Mouse (Mus musculus) CH12F3 (cell line): ENCODE results near the gene Kat7.

Experiments
- in situ Hi-C: fragments of 300-500 bp; cut with MboI; formaldehyde crosslinking; loops from 2 replicates; pipeline ENCODE4 v1.14.3; 2020; ENCODE audit warnings: low sequenced_read_pairs

Gene Kat7

GRCm38 (mm10) chr11:95334448-95335060 lies 24.5 kb upstream of the Kat7 start:
- in situ Hi-C loops: no loop called here

DNA sequence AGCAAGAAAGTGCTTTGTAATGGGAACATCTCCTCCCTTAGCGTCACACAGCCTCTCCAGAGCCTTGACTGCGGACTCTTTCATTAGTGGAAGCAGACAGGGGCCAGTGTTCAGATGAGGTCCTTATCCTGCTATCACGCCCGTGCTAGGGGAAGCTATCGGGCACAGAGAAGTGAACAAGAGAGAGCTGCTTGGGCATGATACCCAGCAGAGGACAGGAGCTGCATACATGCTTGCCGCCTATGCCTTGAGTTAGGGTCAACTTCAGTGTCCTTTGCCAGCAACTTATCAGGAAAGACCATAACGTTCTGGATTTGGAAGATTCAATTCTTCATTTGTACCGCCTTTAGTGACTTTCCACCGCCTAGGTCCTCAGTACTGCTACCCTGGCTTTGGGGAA lies 23.8 kb upstream of the Kat7 start:
- in situ Hi-C loops: no loop called here

DNA sequence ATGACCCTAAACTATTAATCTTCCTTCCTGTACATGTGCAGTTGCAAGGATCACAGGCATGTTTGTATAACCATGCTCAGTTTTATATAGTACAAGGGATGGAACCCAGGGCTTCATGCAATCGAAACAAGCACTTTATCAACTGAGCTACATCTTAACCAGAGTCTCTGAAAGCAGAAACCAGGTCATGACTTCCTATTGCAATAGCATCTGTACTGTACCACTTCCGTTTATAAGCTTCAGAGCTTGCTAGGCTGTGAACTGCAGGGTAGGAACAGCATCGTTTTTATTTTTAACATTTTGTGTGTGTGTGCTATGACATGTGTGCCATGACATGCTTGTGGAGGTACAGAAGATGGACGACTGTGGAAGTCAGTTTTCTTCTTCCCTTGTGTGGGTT lies 23.2 kb upstream of the Kat7 start:
- in situ Hi-C loops: no loop called here

DNA sequence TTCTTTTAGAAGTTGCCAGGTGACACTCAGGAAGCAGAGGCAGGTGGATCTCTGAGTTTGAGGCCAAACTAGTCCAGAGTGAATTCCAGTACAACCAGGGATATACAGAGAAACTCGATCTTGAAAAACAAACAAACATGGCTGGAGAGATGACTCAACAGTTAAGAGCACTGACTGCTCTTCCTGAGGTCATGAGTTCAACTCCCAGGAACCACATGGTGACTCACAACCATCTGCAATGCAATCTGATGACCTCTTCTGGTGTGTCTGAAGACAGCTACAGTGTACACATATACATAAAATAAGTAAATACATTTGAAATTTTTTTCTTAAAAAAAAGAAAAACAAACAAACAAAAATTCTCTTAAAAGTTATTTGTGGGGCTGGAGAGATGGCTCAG lies 20.6 kb upstream of the Kat7 start:
- in situ Hi-C loops: no loop called here

DNA sequence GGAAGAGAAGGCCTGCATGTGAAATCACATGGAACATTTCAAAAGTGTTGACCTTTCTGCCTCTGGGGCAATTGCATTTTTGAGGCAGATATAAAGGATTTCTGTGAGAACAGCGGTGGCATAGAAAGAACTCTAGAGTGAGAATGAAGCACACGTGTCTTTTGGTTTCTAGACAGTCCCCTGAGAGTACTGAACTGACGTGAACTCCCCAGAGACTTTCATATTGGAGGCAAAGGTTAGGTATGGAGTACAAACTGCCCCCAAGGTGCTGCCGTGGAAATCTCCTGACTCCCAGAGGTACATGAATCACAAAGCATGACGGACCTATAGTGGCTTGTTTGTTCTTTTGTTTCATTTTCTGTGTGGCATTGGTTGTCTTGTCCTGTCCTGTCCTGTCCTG lies 18.6 kb upstream of the Kat7 start:
- in situ Hi-C loops: no loop called here

DNA sequence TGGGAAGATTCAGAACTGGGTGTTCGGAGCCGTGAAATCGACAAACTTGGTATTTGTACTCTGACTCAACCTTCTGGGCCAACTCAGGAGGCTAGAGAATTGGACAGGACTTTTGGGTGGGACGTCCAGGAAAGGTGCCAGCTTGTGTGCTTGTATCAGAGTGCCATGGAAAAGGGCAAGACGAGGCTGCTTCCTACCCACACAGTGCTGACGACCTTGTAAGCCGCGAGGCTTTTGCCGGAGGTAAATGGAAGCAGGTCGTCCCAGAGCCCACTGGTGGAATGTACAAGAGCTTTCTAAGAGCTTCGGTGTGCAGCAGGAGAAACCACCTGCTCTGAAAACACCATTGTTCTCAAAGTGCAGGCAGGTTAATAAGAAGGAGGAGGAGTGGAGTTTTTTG lies 16.2 kb upstream of the Kat7 start:
- in situ Hi-C loops: no loop called here

DNA sequence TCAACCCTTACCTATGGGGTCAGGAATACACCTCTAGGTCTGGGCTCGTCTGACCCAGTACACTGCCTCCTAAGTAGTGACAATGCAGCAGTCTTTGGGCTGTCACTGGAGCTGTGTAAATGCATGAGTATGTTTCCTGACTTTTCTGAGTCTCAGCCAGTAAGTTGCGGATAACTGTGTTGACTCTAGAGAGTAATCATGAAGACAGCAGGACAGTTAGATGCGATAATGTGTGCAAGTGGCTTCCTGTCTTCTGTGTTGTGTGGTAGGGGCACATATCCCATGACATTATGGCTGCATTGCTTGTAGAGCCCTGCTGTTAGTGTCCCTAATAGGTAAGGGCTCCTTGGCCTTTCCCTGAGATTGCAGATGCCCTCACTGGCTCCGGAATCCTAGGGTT lies 15.8 kb upstream of the Kat7 start:
- in situ Hi-C loops: no loop called here

DNA sequence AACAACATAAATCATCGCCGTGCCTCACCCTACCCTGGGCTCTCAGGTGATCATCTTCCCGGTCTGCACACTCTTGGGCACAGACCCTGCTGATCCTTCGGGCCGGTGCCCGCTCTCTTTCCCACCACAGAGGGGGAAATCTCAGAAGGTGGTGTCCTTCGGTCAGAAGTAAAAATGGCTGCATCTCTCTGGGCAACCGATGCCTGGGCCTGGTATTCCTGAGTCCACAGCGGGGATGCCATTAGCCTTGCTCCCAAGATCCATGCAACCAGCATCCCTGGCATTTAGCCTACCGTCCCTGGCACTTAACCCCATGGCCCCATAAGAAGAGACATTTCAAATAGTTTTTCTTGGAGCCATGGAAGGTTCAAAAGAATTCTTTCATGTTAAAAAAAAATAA lies 14.1 kb upstream of the Kat7 start:
- in situ Hi-C loops: no loop called here

- in situ Hi-C loops: no loop called here
These were observed 10.0 kb upstream of the Kat7 start for GRCm38 (mm10) chr11:95320010-95320409.

DNA sequence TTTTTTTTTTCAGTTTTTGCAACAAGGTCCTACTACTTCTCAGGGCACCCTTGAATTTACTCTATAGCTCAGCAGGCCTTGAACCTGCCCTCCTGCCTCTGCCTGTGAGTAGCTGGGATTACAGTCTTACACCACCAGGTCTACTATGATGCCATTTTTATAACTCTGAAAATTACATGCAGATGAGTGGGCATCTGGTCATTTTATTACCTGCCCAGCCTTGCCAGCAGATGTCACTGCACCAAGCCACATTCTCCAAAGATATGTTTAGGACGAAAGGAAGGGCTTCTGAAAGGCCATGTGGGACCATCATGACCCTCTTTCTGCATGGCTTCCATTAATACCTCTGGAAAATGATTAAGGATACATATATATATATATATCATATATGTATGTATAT lies 9.5 kb upstream of the Kat7 start:
- in situ Hi-C loops: no loop called here

DNA sequence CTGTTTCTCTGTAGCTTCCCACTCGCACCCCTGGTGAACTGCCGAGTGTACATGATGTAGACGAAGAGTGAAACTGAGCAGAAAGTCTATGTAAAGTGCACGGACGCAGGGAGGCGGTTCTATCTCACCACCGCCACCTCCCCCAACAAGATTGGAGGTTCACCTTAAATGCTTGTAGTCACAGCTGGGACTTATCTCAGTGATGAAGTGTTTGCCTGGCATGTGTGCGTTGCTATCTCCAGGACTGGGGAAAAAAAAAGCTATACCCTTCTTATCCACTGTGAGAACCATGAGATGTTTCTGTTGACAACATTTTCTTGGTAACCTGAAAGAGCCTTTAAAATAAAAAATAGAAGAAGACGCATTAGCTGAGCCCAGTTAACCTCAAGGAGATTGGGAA lies 8.1 kb upstream of the Kat7 start:
- in situ Hi-C loops: no loop called here

DNA sequence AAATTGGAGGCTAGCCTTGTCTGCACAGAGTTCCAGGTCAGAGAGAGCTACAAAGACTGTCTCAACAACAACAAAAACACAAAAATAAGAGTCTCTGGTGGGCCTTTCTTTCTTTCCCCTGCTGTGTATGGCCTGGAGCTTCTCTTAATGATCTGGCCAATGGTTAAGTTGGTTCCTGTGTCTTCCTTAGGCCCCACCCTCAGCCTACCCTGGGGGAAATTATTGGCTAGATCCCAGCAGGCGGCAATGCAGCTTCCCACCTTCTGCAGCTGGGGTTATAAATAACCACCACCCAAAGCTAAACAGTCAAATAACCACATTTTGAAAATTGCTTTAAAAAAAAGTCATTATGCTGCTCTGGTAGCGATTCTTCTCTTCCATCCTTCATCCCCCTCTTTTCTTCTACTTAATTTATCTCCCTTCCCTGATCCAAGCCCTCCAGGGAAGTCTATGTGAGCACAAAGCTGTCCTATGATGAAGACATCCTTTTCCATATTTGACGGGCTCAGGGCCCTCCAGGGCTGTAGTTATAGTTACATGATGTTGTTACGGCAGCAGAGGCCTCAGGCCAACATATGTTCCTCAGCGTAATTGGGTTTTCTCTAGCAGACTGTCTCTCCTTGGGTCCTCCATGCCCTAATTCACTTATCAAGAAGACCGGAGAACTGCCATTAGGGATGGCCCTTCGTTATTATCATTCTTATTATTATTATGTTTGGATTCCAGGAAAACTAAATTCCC lies 5.3 kb upstream of the Kat7 start:
- in situ Hi-C loops: no loop called here

- in situ Hi-C loops: no loop called here
These were observed 1.4 kb upstream of the Kat7 start for GRCm38 (mm10) chr11:95311425-95311807.

GRCm38 (mm10) chr11:95310648-95311424 lies 790 bp upstream of the Kat7 start:
- in situ Hi-C loops: no loop called here

DNA sequence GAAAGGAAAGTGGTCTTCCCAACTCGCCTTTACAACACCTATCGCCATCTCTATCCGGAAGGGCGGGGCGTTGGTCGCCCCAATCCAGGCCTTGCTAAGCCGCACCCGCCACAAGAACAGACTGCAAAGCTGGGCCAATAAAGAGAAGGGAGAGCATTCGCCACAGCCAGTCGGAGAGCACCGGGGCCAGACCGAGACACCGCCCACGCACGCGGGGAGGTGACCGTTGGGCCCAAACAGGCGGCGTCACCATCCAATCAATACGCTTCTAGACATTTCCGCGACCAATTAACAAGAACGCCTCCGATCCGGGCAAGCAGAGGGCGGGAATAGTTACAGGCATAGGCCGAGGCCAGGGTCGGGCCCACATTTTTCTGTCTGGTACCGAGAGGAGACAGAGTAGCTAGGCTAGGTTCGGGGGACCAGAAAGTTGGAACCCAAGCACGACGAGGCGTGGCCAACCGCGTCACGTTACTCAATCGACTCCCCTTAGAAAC lies 488 bp downstream of the Kat7 start:
- in situ Hi-C loops: no loop called here

- in situ Hi-C loops: no loop called here
These were observed 2.5 kb downstream of the Kat7 start for GRCm38 (mm10) chr11:95307526-95307925.

GRCm38 (mm10) chr11:95305600-95305999 lies 4.4 kb downstream of the Kat7 start:
- in situ Hi-C loops: no loop called here

DNA sequence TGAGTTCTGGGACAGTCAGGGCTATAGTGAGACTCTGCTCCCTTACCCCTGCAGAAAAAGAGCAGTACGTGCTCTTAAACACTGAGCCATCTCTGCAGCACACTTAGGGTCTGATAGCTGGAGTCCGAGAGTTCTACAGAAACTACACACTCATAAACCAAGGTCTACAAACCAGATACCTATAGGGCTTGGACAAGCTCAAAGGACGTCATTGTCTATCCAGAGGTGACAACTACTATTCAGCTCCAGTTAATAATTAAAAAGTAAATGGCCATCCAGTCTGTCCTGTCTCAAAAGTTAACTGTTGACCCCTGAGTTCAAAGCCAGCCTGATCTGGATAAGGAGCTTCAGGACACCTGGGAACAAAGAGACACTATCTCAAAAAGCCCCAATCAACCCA lies 8.3 kb downstream of the Kat7 start:
- in situ Hi-C loops: no loop called here

DNA sequence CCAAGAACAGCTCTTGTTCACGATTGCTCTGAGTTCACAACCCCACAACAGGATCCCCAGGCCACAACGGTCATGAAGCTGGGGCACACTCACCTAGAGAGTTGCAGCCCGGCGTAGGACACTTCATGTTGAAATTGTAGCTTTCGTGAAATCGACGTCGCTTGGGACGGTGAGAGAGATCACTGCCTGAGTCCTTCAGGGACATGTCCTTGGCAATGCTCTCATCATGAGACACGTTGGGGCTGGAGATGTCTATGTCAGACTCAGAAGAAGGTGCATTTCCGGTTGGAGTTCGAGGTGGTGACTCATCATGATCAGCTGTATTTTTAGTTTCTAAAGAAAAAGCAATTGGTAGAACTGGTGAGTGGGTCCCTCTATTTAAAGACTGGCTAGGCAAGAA lies 10.2 kb downstream of the Kat7 start:
- in situ Hi-C loops: no loop called here

DNA sequence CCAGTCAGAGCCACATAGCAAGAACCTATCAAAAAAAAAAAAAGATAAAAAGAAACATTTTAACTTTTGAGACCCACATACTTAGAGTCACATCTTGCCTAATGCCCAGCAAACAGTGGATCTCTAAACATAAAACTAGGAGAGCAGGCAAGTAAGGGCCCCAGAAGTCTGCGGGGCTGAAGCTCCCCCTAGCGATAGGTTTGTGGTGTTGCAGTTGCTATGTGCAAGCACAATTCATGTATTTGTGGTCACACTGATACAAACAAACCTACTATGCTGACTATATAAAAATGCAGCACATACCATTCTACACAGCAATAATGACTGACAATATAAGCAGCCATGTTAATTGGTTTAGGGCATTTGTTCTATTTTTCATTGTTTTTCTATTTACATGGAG lies 11.9 kb downstream of the Kat7 start:
- in situ Hi-C loops: no loop called here

GRCm38 (mm10) chr11:95295736-95296135 lies 14.3 kb downstream of the Kat7 start:
- in situ Hi-C loops: no loop called here

- in situ Hi-C loops: no loop called here
These were observed 16.9 kb downstream of the Kat7 start for GRCm38 (mm10) chr11:95293017-95293624.
